Mouse (Mus musculus) olfactory bulb, adult 2 months (tissue): ENCODE data around the gene Lrcol1. TPM values are rescaled to one million over a fixed set of nuclear protein-coding genes. Genes with fewer than 3 reads are reported as not detected.
A peak's percentile ranks its signal among the peaks of the same experiment; 100 is the strongest.

ENCODE experiments used
- H3K27ac ChIP-seq: fragments of 200-500 bp; 2 replicates; pipeline ENCODE4 v1.5.1; 2012; ENCODE audit warnings: low read depth, low read length; ENCODE audit not compliant: insufficient read depth
- H3K4me1 ChIP-seq: fragments of 200-500 bp; 2 replicates; pipeline ENCODE4 v1.6.1; 2012; ENCODE audit warnings: low read length; ENCODE audit not compliant: control insufficient read depth, insufficient read depth
- H3K4me3 ChIP-seq: fragments of 200-500 bp; 2 replicates; pipeline ENCODE4 v1.5.1; 2012; ENCODE audit warnings: mild to moderate bottlenecking, low read depth, low read length, moderate library complexity; ENCODE audit not compliant: insufficient read depth
- CTCF ChIP-seq: fragments of 200-500 bp; IDR thresholded peaks from 2 replicates; pipeline ENCODE4 v1.5.1; 2012; ENCODE audit warnings: low read depth, mild to moderate bottlenecking, low read length, moderate library complexity; ENCODE audit not compliant: insufficient read depth
- POLR2A ChIP-seq: fragments of 200-500 bp; IDR thresholded peaks from 2 replicates; pipeline ENCODE4 v1.6.1; 2012; ENCODE audit warnings: mild to moderate bottlenecking, low read depth, low read length, moderate library complexity; ENCODE audit not compliant: insufficient read depth
- WGBS: fragments of 180-500 bp; shearing (Covaris S2); methylation state at CpG from one replicate; pipeline ENCODE4 v1.1.7; 2018; 5-methylcytosine and 5-hydroxymethylcytosine counted together
- polyA plus RNA-seq: library from polyadenylated mRNA; stranded (reverse); fragments of >200 nt; gene quantifications from 2 replicates; pipeline ENCODE4 v1.2.4, GENCODE M21; 2012; ENCODE audit warnings: low replicate concordance; ENCODE audit not compliant: missing spikeins, insufficient read depth, insufficient read length

Gene Lrcol1
- polyA plus RNA-seq, 1 experiment: not detected

GRCm38 (mm10) chr5:110379086-110379485 lies 34.6 kb downstream of the Lrcol1 start:
- WGBS: 91% methylated on average over 15 of the region's 15 CpGs
- no peak overlapping the region for H3K4me3 ChIP-seq

GRCm38 (mm10) chr5:110379823-110380222 lies 35.3 kb downstream of the Lrcol1 start:
- H3K4me1 ChIP-seq: peaks cover 27% of the 10 kb centered on the region
- 94% methylated on average over 4 of the region's 4 CpGs for WGBS
- H3K27ac ChIP-seq: no peak overlapping the region
- TF ChIP-seq POLR2A (no peak), CTCF (no peak)
- no peak overlapping the region for H3K4me3 ChIP-seq

More at GRCm38 (mm10) chr5:110379086-110379485, 34.6 kb downstream of the Lrcol1 start:
- TF ChIP-seq POLR2A (no peak), CTCF (no peak)
- H3K27ac ChIP-seq: no peak overlapping the region
- peaks cover 20% of the 10 kb centered on the region for H3K4me1 ChIP-seq

GRCm38 (mm10) chr5:110384491-110384890 lies 40.0 kb downstream of the Lrcol1 start:
- Histone ChIP-seq H3K27ac (no peak overlapping the region), H3K4me1 (peaks cover 26% of the 10 kb centered on the region), H3K4me3 (no peak overlapping the region)
- 71% methylated on average over 6 of the region's 6 CpGs for WGBS
- TF ChIP-seq CTCF (no peak), POLR2A (no peak)

- Histone ChIP-seq H3K4me3 (no peak overlapping the region), H3K4me1 (peaks cover 26% of the 10 kb centered on the region), H3K27ac (no peak overlapping the region)
- TF ChIP-seq POLR2A (no peak), CTCF (no peak)
- 68% methylated on average over 4 of the region's 4 CpGs for WGBS
Observed at GRCm38 (mm10) chr5:110385263-110385662, 40.7 kb downstream of the Lrcol1 start.

- peak overlapping the region; percentile 48 for H3K4me3 ChIP-seq
- H3K4me1 ChIP-seq: peaks cover 26% of the 10 kb centered on the region
- TF ChIP-seq POLR2A (peak; percentile 37; the same call in 1 of the 2 replicates), CTCF (no peak)
- no peak overlapping the region for H3K27ac ChIP-seq
- WGBS: 17% methylated on average over 90 of the region's 90 CpGs
Observed at GRCm38 (mm10) chr5:110386371-110387330, 42.1 kb downstream of the Lrcol1 start.

- 40% methylated on average over 8 of the region's 8 CpGs for WGBS
- H3K27ac ChIP-seq: no peak overlapping the region
- peaks cover 26% of the 10 kb centered on the region for H3K4me1 ChIP-seq
- TF ChIP-seq POLR2A: no peak
- peak overlapping the region; percentile 48 for H3K4me3 ChIP-seq
Observed at GRCm38 (mm10) chr5:110387332-110387731, 42.8 kb downstream of the Lrcol1 start.

- H3K27ac ChIP-seq: no peak overlapping the region
- TF ChIP-seq POLR2A (no peak), CTCF (no peak)
- H3K4me3 ChIP-seq: no peak overlapping the region
- WGBS: 78% methylated on average over 4 of the region's 4 CpGs
- peaks cover 24% of the 10 kb centered on the region for H3K4me1 ChIP-seq
Observed at GRCm38 (mm10) chr5:110390631-110391030, 46.1 kb downstream of the Lrcol1 start.

GRCm38 (mm10) chr5:110392727-110393126 lies 48.2 kb downstream of the Lrcol1 start:
- 84% methylated on average over 5 of the region's 5 CpGs for WGBS
- Histone ChIP-seq H3K27ac (no peak overlapping the region), H3K4me3 (no peak overlapping the region), H3K4me1 (peaks cover 8% of the 10 kb centered on the region; the same call in 1 of the 2 replicates)
- TF ChIP-seq CTCF (no peak), POLR2A (no peak)

GRCm38 (mm10) chr5:110395006-110395661 lies 50.6 kb downstream of the Lrcol1 start:
- H3K27ac ChIP-seq: no peak overlapping the region
- 88% methylated on average over 5 of the region's 5 CpGs for WGBS

More at GRCm38 (mm10) chr5:110395006-110395661, 50.6 kb downstream of the Lrcol1 start:
- H3K4me1 ChIP-seq: 0 out of 2 replicates have a peak, but pooled peaks cover 4% of the 10 kb centered on the region
- no peak for TF ChIP-seq POLR2A
- no peak for TF ChIP-seq CTCF
- no peak overlapping the region for H3K4me3 ChIP-seq
